Mouse (Mus musculus) heart, adult 2 months (tissue): Measurements from ENCODE around the gene Slc2a4. TPM values are rescaled to one million over a fixed set of nuclear protein-coding genes. Genes with fewer than 3 reads are reported as not detected.

Source experiments
- DNase-seq, 2 experiments: peaks; one replicate each; pipeline ENCODE4 v3.0.0; 2021
- H3K27ac ChIP-seq: fragments of 200-600 bp; 2 replicates; pipeline ENCODE4 v1.8.1; 2022
- H3K27me3 ChIP-seq: fragments of 200-500 bp; 2 replicates; pipeline ENCODE4 v1.6.1; 2012; ENCODE audit warnings: mild to moderate bottlenecking, low read length, inconsistent platforms, mixed read lengths; ENCODE audit not compliant: control insufficient read depth, insufficient read depth
- H3K36me3 ChIP-seq: fragments of 200-500 bp; 2 replicates; pipeline ENCODE4 v1.6.1; 2012; ENCODE audit warnings: low read length, inconsistent platforms; ENCODE audit not compliant: control insufficient read depth, insufficient read depth
- H3K4me1 ChIP-seq: fragments of 200-500 bp; 2 replicates; pipeline ENCODE4 v1.6.1; 2011; ENCODE audit warnings: low read length; ENCODE audit not compliant: control insufficient read depth, insufficient read depth
- H3K4me3 ChIP-seq: fragments of 200-600 bp; 2 replicates; pipeline ENCODE4 v1.8.1; 2022
- H3K79me2 ChIP-seq: fragments of 200-500 bp; replicated peaks from 2 replicates; pipeline ENCODE4 v1.6.1; 2012; ENCODE audit warnings: mild to moderate bottlenecking, inconsistent platforms, low read length, moderate library complexity, mixed read lengths; ENCODE audit not compliant: control insufficient read depth, insufficient read depth
- H3K9ac ChIP-seq: fragments of 200-500 bp; 2 replicates; pipeline ENCODE4 v1.6.1; 2012; ENCODE audit warnings: low read depth, mild to moderate bottlenecking, control low read depth, inconsistent platforms, low read length, mixed read lengths
- CTCF ChIP-seq: fragments of 200-600 bp; IDR thresholded peaks from 2 replicates; pipeline ENCODE4 v1.8.1; 2022; ENCODE audit warnings: antibody characterized with exemption, mild to moderate bottlenecking, moderate library complexity
- EP300 ChIP-seq: fragments of 200-500 bp; IDR thresholded peaks from 2 replicates; pipeline ENCODE4 v1.6.1; 2011; ENCODE audit warnings: low read depth, low read length, control low read depth; ENCODE audit not compliant: insufficient read depth
- POLR2A ChIP-seq: fragments of 200-500 bp; IDR thresholded peaks from 2 replicates; pipeline ENCODE4 v1.6.1; 2011; ENCODE audit warnings: mild to moderate bottlenecking, low read depth, low read length, control low read depth; ENCODE audit not compliant: insufficient read depth
- WGBS: fragments of 180-500 bp; shearing (Covaris S2); methylation state at CpG from one replicate; pipeline ENCODE4 v1.1.7; 2018; 5-methylcytosine and 5-hydroxymethylcytosine counted together
- intact Hi-C: fragments of 180-260 bp; cut with DNase I; formaldehyde crosslinking; loops from one replicate; pipeline ENCODE4 v1.15.1; 2025
- polyA plus RNA-seq: library from polyadenylated mRNA; depleted of rRNA; stranded (reverse); fragments of >200 nt; gene quantifications from 2 replicates; pipeline ENCODE4 v1.2.3, GENCODE M21; 2012
- total RNA-seq, 2 experiments: library from RNA; stranded (reverse); gene quantifications; 2 replicates each; pipeline ENCODE4 v1.2.3; 2021

Gene Slc2a4
- total and polyA plus RNA-seq, 3 experiments, result 363 to 516 (median 456) TPM

DNA sequence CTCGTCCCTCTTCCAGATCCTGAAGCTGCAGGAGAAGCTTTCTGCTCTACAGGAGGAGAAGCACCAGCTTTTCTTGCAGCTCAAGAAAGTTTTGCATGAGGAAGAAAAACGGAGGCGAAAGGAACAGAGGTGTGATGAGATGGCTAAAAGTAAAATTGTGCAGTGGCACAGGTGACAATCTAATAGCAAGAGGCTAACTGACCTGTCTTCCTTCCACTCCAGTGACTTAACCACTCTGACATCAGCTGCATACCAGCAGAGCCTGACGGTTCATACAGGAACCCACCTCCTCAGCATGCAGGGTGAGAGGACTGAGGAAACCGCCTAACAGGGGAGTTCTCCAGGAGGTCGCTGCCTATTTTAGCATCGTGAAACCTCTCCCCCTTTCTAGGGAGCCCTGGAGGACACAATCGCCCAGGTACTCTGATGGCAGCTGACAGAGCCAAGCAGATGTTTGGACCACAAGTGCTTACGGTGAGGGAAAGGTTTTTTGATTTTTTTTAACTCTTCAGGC, 33.0 kb downstream of the Slc2a4 start:
- WGBS, result 26% methylated on average over 9 of the region's 9 CpGs

GRCm38 (mm10) chr11:69914372-69914764, 33.6 kb downstream of the Slc2a4 start:
- Histone ChIP-seq H3K4me3 (peak overlapping the region; percentile 97), H3K36me3 (peaks cover 14% of the 10 kb centered on the region; the same call in 1 of the 2 replicates), H3K9ac (peak overlapping the region; percentile 90), H3K27ac (peak overlapping the region; percentile 97), H3K79me2 (peaks cover 3% of the 10 kb centered on the region; the same call in 1 of the 2 replicates), H3K4me1 (peaks cover 10% of the 10 kb centered on the region), H3K27me3 (no peaks in the 10 kb centered on the region)
- TF ChIP-seq EP300 (no peak), POLR2A (no peak), CTCF (no peak)
- DNase-seq, result no peak
- 1% methylated on average over 17 of the region's 17 CpGs for WGBS
- intact Hi-C loops, result no loop called here

More for the DNA sequence above, 33.0 kb downstream of the Slc2a4 start:
- Histone ChIP-seq H3K4me1 (peaks cover 11% of the 10 kb centered on the region), H3K4me3 (peak overlapping the region; percentile 97), H3K27ac (no peak overlapping the region), H3K79me2 (peaks cover 3% of the 10 kb centered on the region; the same call in 1 of the 2 replicates), H3K9ac (no peak overlapping the region), H3K27me3 (no peaks in the 10 kb centered on the region), H3K36me3 (peaks cover 14% of the 10 kb centered on the region; the same call in 1 of the 2 replicates)
- intact Hi-C loops, result no loop called here
- TF ChIP-seq EP300 (no peak), CTCF (no peak), POLR2A (no peak)
- no peak for DNase-seq

GRCm38 (mm10) chr11:69913554-69914371, 34.2 kb downstream of the Slc2a4 start, which contains the start of gene Gps2:
TSS of gene Gps2 (plus strand) at chr11:69913888.
- intact Hi-C loops, result loop anchor here (1.0 kb wide), 1 partner anchor 11 kb away; no protein-coding TSS in a partner anchor
- peak; percentile 77; the same call in 1 of the 2 replicates for TF ChIP-seq EP300
- peak; percentile 66; the same call in 1 of the 2 replicates for TF ChIP-seq POLR2A
- no peak for TF ChIP-seq CTCF
- Histone ChIP-seq H3K27ac (peak within 1 kb of the TSS; percentile 97), H3K4me1 (peaks cover 7% of the 10 kb centered on the region; the same call in 1 of the 2 replicates), H3K79me2 (peaks cover 3% of the 10 kb centered on the region; the same call in 1 of the 2 replicates), H3K9ac (peak within 1 kb of the TSS; percentile 90), H3K4me3 (peak within 1 kb of the TSS; percentile 97), H3K36me3 (peaks cover 8% of the 10 kb centered on the region; the same call in 1 of the 2 replicates), H3K27me3 (no peaks in the 10 kb centered on the region)
- peak; percentile 93 to 94 for DNase-seq
- WGBS, result 2% methylated on average over 61 of the region's 61 CpGs

GRCm38 (mm10) chr11:69912716-69913530, 35.1 kb downstream of the Slc2a4 start:
- peaks cover 2% of the 10 kb centered on the region; the same call in 1 of the 2 replicates for H3K36me3 ChIP-seq
- peaks cover 3% of the 10 kb centered on the region; the same call in 1 of the 2 replicates for H3K79me2 ChIP-seq
- no peak overlapping the region; the same call in 1 of the 2 replicates for H3K27ac ChIP-seq
- no peaks in the 10 kb centered on the region for H3K27me3 ChIP-seq
- H3K9ac ChIP-seq, result no peak overlapping the region
- H3K4me1 ChIP-seq, result peaks cover 7% of the 10 kb centered on the region; the same call in 1 of the 2 replicates
- peak overlapping the region; percentile 97 for H3K4me3 ChIP-seq
- 76% methylated on average over 15 of the region's 15 CpGs for WGBS
- peak in 1 of 2 experiments; percentile 10 for DNase-seq
- TF ChIP-seq CTCF (no peak), POLR2A (no peak), EP300 (no peak)
- intact Hi-C loops, result loop anchor here (1.0 kb wide), 1 partner anchor 11 kb away; no protein-coding TSS in a partner anchor

DNA sequence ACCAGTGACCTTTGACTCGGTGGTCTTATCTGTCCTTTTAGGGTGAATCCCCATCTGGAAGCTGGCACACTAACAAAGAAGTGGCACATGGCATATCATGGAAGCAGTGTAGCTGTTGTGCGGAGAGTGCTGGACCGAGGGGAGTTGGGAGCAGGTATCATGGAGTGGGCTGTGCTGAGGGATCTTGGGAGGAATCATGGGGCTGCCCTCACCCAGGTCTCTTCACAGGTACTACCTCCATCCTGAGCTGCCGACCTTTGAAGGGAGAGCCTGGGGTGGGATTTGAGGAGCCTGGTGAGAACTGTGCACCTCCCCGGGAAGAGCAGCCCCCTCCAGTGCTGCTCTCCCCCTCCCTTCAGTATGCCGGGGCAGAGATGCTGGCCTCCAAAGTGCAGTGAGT, 36.3 kb downstream of the Slc2a4 start:
- peaks cover 2% of the 10 kb centered on the region; the same call in 1 of the 2 replicates for H3K36me3 ChIP-seq
- no peak overlapping the region for H3K27ac ChIP-seq
- intact Hi-C loops, result no loop called here
- peaks cover 3% of the 10 kb centered on the region; the same call in 1 of the 2 replicates for H3K79me2 ChIP-seq
- H3K27me3 ChIP-seq, result no peaks in the 10 kb centered on the region
- WGBS, result 80% methylated on average over 6 of the region's 6 CpGs
- TF ChIP-seq POLR2A (no peak), CTCF (no peak), EP300 (no peak)
- no peak overlapping the region for H3K9ac ChIP-seq
- DNase-seq, result no peak
- peaks cover 7% of the 10 kb centered on the region; the same call in 1 of the 2 replicates for H3K4me1 ChIP-seq
- no peak overlapping the region for H3K4me3 ChIP-seq
